Mouse (Mus musculus): Measurements from ENCODE around the gene Anp32a. TPM values are rescaled to one million over a fixed set of nuclear protein-coding genes. Genes with fewer than 3 reads are reported as not detected.

Anp32a gene
- total RNA-seq, 2 experiments from 2014 or later, result 278 to 279 TPM

DNA sequence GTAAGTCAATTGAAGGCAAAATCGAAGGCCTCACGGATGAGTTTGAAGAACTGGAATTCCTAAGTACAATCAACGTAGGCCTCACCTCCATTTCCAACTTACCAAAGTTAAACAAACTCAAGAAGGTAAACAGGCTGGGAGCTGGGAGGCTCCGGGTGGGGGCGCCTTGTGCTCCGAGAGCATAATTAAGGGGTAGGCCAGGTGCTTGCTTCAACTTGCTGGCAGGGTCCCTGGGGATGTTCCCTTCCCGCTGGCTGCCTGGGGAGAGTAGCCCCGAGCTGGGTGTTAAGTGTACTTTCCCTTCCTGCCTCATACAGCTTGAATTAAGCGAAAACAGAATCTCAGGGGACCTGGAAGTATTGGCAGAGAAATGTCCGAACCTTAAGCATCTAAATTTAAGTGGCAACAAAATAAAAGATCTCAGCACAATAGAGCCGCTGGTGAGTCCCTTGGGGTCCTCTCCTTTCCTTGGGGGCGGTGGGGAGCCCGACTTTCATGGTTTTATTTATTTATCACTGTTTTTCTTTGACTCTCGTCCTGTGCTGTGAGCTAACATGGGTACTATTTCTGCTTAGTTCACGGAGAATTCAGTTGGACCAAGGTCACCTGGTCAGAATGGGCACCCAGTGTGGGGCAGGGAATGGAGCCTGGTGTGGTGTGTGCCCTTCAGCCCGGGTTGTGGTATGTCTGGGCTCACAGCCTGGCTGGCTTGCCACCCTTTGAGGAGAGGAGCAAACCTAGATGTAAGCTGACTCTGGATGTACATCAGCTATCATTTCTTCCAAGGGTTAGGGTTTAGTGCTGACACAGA is 30.9 kb downstream of the Anp32a start:
- H3K4me3 ChIP-seq, result no peak overlapping the region
- H3K27ac ChIP-seq, result no peak overlapping the region
- no peak for TF ChIP-seq CTCF (IDR thresholded peaks at IDR 0.05)
- intact Hi-C loops (cut with DNase I), result no loop called here
- DNase-seq (ENCODE audit: extremely low spot score in 1 of 2, low spot score in 2 of 2), result no peak

DNA sequence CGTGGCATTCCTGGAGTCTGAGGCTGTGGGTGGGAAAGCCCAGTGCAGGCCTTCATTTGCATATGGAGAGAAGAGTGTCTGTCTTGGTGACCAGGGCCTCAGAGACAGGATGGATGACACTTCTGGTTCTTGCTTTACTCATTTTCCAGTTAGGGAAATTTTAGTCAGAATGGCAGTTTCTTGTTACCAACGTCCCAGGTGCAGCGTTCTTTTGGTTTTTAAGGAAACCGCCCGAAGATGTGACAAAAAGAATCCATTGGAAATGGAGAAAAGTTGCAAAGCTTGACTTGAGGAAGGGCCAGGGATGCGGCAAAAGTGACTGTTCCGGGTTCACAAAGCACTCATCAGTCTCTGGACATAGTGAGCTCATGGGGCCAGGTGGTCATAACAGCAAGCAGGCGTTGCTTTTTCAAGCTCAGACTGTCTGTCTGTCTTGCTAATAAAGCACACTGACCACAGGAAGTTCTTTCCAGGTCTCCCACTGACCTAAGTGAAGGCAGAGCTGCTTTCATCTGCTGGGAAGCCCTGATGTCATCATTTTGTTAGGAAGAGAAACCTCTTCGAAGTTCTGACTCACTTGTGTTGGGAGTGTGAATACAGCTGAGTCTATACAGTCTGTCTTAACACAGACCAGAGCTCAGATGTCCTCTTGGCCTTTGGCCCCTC is 31.6 kb downstream of the Anp32a start:
- Histone ChIP-seq H3K4me3 (no peak overlapping the region), H3K27ac (no peak overlapping the region)
- no peak for TF ChIP-seq CTCF (IDR thresholded peaks at IDR 0.05)
- intact Hi-C loops (cut with DNase I), result loop anchor here (1.0 kb wide), 1 partner anchor 77 kb away; no protein-coding TSS in a partner anchor
- DNase-seq (ENCODE audit: extremely low spot score in 1 of 2, low spot score in 2 of 2), result no peak

DNA sequence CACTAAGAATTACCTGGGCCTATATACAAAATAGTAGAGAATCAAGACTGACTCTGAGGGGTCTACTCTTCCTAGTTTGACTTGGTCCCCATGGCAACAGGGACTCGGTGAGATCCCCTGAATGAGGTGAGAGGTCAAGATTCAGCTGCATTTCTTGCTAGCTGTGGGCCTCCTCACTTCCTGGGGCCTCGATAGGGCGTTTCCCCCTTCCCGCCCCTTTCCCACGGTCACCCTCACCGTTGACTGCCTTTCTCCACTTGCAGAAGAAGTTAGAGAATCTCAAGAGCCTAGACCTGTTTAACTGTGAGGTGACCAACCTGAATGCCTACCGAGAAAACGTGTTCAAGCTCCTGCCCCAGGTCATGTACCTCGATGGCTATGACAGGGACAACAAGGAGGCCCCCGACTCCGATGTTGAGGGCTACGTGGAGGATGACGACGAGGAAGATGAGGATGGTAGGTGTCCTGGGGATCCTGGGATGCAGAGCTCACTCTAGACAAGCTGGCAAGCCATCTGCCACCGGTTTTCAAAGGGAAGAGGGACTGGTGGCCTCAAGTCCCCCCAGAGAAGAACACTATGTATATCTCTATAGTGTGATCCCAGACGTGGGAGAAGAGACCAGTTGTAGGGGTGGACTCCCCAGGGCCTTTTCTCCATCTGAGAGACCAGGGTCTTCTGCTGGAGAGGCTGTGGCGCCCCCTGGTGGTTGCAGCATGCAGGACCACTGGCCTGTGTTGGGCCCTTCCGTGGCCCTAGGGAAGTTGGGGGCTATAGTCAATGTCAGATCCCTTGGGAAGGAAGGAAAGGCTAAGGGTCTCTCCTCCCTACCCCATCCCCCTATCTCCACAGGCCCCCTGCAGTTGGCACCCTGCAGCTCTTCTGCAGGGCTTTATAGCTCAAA is 32.4 kb downstream of the Anp32a start:
- peak; percentile 95 for TF ChIP-seq CTCF (IDR thresholded peaks at IDR 0.05)
- no peak overlapping the region for H3K4me3 ChIP-seq
- peak; percentile 58 to 68 for DNase-seq (ENCODE audit: extremely low spot score in 1 of 2, low spot score in 2 of 2)
- intact Hi-C loops (cut with DNase I), result loop anchor here (1.0 kb wide), 1 partner anchor 78 kb away; no protein-coding TSS in a partner anchor
- no peak overlapping the region for H3K27ac ChIP-seq

DNA sequence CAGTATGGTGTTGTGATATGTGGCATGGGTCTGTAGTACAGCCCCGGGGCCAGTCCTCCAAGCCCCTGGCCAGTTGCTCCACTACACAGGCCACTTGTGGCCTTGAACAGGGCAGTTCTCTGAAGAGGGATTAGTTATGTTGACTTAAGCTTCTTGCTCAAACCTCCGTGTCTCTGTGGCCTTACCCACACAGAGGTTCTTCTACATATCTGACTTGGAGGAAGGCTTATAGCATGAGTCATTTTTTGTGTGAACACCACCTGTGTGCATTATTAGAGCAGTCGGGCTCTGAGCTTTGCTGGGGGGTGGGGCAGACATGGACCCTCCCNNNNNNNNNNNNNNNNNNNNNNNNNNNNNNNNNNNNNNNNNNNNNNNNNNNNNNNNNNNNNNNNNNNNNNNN is 33.2 kb downstream of the Anp32a start:
- no peak overlapping the region for H3K27ac ChIP-seq
- no peak for TF ChIP-seq CTCF (IDR thresholded peaks at IDR 0.05)
- H3K4me3 ChIP-seq, result no peak overlapping the region
- no peak for DNase-seq (ENCODE audit: extremely low spot score in 1 of 2, low spot score in 2 of 2)
- intact Hi-C loops (cut with DNase I), result no loop called here

DNA sequence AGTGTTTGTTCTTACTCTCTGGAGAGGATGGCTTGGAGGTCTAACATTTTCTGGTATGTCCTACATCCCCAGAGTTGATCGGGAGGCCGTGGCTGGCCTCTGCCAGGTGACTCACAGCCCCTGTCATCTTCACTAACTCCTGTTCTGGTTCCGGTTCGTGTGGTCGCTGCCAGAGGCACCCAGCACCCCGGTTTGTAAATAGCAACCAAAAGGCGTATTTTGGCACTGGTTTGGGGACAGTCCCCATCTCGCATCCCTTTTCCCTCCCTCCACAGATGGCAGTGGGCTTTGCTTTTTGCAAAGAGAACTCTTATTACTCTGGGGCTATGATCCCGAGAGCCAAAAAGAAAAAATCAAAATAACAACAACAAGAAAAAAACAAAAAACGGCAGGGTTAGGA is 36.8 kb downstream of the Anp32a start:
- no peak overlapping the region for H3K4me3 ChIP-seq
- no peak for DNase-seq (ENCODE audit: extremely low spot score in 1 of 2, low spot score in 2 of 2)
- intact Hi-C loops (cut with DNase I), result no loop called here
- no peak for TF ChIP-seq CTCF (IDR thresholded peaks at IDR 0.05)
- H3K27ac ChIP-seq, result no peak overlapping the region

DNA sequence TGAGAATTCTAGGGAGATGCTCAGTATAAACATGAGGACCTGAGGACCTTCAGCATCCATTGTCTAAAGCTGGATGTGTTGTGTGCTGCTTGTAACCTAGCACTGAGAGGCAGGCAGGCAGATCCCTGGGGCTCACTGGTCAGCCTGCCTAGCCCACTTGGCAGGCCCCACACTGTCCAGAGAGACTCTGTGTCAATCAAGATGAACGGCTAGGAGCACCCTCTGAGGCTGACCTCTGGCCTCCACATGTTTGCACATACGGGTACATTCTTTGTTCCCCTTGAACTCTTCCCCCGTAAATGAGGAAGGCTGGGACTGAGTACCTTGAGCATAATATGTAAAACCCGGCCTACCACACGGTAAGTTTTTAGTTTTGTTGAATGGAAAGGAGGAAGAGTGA is 39.3 kb downstream of the Anp32a start:
- no peak for TF ChIP-seq CTCF (IDR thresholded peaks at IDR 0.05)
- no peak overlapping the region for H3K4me3 ChIP-seq
- no peak overlapping the region for H3K27ac ChIP-seq
- intact Hi-C loops (cut with DNase I), result no loop called here
- DNase-seq (ENCODE audit: extremely low spot score in 1 of 2, low spot score in 2 of 2), result no peak

DNA sequence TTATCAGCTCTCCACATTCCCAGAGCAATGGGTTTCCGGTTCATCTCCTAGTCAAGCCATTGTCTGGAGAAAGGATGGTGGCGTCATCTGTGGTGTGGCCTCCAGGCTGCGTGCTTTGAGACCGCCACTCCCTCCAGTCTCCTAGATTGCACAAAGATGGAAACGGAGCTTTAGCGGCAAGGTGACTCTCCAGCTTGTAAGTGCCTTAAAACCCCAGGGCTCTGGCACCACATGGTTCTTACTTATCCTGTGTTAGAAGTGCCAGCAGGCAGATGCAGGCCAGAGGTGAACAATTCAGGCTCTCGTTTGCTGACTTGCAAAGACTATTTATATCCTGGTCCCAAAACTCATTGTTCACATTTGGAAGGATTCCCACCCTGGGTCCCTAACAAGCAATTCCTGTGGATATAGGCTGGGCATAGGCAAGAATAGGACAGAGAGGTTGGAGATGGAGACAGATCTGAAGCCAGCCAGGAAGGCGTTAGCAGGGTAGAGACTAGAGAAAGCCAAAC is 40.4 kb downstream of the Anp32a start:
- intact Hi-C loops (cut with DNase I), result no loop called here
- Histone ChIP-seq H3K4me3 (no peak overlapping the region), H3K27ac (no peak overlapping the region)
- TF ChIP-seq CTCF (IDR thresholded peaks at IDR 0.05), result no peak
- DNase-seq (ENCODE audit: extremely low spot score in 1 of 2, low spot score in 2 of 2), result no peak

DNA sequence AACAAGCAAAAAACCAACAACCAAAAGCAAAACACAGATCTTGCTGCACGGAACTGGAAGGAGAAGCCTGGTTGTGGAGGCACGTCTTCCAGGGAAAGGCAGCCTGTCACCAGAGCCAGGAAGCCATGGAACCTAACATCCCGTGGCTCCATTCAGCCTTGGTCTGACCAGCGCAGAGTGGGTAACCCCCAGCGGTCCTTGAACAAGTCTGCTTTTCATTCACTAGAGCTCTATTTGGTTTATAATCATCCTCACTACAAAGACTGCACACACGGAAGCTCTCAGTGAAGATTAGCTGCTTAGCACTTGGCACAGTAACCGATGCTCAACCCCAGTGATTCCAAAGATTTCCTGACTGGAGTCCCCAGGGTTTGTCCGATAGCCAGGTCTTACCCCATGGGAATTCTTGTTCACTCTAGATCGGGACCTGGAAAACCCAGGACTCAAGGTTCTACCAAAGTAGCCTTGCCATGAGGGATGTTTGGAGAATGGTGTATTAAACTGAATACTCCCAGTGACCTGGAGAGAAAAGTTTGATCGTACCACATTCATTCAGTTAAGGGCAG is 41.5 kb downstream of the Anp32a start:
- no peak overlapping the region for H3K4me3 ChIP-seq
- no peak for DNase-seq (ENCODE audit: extremely low spot score in 1 of 2, low spot score in 2 of 2)
- H3K27ac ChIP-seq, result no peak overlapping the region
- intact Hi-C loops (cut with DNase I), result no loop called here
- no peak for TF ChIP-seq CTCF (IDR thresholded peaks at IDR 0.05)

DNA sequence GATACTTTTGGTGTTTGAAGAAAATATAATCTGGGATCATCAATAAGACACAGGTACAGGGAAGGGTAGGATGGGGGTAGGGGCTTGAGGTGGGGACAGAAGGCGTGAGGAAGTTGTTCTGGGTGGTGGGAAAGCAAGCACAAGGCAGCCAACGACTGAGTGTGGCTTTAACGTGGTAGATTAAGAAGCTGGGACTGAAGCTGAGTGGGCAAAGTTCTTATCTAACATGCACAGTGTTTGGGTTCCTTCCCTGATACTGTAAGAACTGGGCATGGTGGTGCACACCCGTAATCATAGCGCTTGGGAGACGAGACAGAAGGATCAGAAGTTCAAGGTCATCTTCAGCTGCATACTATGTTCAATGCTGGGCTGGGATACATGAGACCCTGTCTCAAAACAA is 44.0 kb downstream of the Anp32a start:
- no peak for TF ChIP-seq CTCF (IDR thresholded peaks at IDR 0.05)
- no peak for DNase-seq (ENCODE audit: extremely low spot score in 1 of 2, low spot score in 2 of 2)
- Histone ChIP-seq H3K27ac (no peak overlapping the region), H3K4me3 (no peak overlapping the region)
- intact Hi-C loops (cut with DNase I), result no loop called here

DNA sequence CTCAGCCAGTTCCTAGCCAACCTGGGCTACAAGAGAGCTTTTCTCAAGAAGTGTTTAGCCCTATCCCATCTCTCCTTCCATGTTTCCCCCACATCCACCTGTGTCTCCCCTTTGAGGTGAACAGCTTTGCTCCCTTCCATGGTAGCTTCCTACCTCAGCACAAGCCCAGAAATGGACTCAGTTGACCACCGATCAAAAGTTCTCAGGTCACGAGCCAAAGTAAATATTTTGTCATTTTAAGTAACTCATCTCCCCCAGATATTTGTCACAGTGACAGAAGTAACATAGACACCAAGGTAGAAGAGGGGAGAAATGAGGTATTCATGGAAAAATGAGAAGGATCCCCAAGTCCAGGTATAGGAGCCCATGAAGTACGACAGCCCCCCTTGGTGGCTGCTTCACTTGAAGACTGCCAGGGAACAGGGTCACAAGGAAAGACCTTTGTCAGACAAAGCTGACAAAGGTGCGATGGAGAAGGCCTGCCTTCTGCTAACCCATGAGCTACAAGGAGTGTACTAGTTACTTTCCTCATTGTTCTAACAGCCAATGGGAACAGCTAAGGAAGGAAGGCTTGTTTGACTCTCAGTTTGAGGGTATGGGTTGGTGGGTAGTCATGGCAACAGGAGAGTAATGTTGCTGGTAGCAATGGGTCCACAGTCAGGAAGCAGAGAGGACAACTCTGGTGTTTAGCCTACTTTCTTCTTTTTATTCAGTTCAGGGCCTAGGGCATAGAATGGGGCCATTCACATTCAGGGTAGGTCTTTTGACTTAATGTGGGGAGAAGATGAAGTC is 44.8 kb downstream of the Anp32a start:
- DNase-seq (ENCODE audit: extremely low spot score in 1 of 2, low spot score in 2 of 2), result no peak
- TF ChIP-seq CTCF (IDR thresholded peaks at IDR 0.05), result no peak
- intact Hi-C loops (cut with DNase I), result no loop called here

DNA sequence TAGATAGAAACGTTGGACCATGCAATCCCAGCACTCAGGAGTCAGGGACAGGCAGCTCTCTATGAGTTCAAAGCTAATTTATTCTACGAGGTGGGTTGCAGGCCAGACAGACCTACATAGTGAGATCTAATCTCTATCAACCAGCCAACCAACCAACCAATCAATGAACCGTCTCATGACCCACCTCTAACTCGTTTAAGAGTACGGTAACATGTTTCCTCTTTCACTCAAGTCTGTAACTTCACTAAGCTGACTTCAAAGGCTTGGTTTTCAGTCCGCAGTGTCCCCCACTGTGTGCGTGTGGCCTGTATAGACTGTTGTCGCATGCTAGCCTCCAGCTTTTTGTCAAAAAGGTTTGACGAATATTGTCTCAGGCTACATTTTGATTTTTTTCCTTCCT is 48.6 kb downstream of the Anp32a start:
- TF ChIP-seq CTCF (IDR thresholded peaks at IDR 0.05), result no peak
- H3K4me3 ChIP-seq, result no peak overlapping the region
- no peak for DNase-seq (ENCODE audit: extremely low spot score in 1 of 2, low spot score in 2 of 2)
- intact Hi-C loops (cut with DNase I), result no loop called here
- no peak overlapping the region for H3K27ac ChIP-seq

More for the DNA sequence above, 44.8 kb downstream of the Anp32a start:
- Histone ChIP-seq H3K27ac (no peak overlapping the region), H3K4me3 (no peak overlapping the region)
